Mouse (Mus musculus): ENCODE measurements around the gene Nlrp3.
A peak's percentile ranks its signal among the peaks of the same experiment; 100 is the strongest.
"Not testable (repeated sequence)": the region's sequence is repeated elsewhere in the genome, so short reads cannot be mapped to it uniquely, and the experiment has no call there.

The Nlrp3 gene

GRCm38 (mm10) chr11:59531562-59531961, 9.8 kb upstream of the Nlrp3 start:
- no peak for DNase-seq (ENCODE audit: inconsistent ontology term)

GRCm38 (mm10) chr11:59537218-59538130, 3.9 kb upstream of the Nlrp3 start:
- DNase-seq (ENCODE audit: inconsistent ontology term), result no peak

- no peak for DNase-seq (ENCODE audit: inconsistent ontology term)
These were observed 3.0 kb upstream of the Nlrp3 start for GRCm38 (mm10) chr11:59538387-59538786.

GRCm38 (mm10) chr11:59540123-59540522, 1.2 kb upstream of the Nlrp3 start:
- DNase-seq (ENCODE audit: inconsistent ontology term), result no peak

- DNase-seq (ENCODE audit: inconsistent ontology term), result no peak
These were observed 1.1 kb downstream of the Nlrp3 start for GRCm38 (mm10) chr11:59542442-59542841.

- DNase-seq (ENCODE audit: inconsistent ontology term), result no peak
These were observed 2.0 kb downstream of the Nlrp3 start for GRCm38 (mm10) chr11:59543376-59543775.

GRCm38 (mm10) chr11:59544005-59544404, 2.6 kb downstream of the Nlrp3 start:
- DNase-seq (ENCODE audit: inconsistent ontology term), result no peak

- no peak for DNase-seq (ENCODE audit: inconsistent ontology term)
These were observed 12.8 kb downstream of the Nlrp3 start for GRCm38 (mm10) chr11:59554127-59554526.

GRCm38 (mm10) chr11:59554535-59554934, 13.2 kb downstream of the Nlrp3 start:
- DNase-seq (ENCODE audit: inconsistent ontology term), result no peak

GRCm38 (mm10) chr11:59560906-59561305, 19.5 kb downstream of the Nlrp3 start:
- no peak for DNase-seq (ENCODE audit: inconsistent ontology term)

- no peak for DNase-seq (ENCODE audit: inconsistent ontology term)
These were observed 21.0 kb downstream of the Nlrp3 start for GRCm38 (mm10) chr11:59562336-59562735.

GRCm38 (mm10) chr11:59562837-59563236, 21.5 kb downstream of the Nlrp3 start:
- no peak for DNase-seq (ENCODE audit: inconsistent ontology term)

- DNase-seq (ENCODE audit: inconsistent ontology term), result peak; percentile 4
These were observed 27.9 kb downstream of the Nlrp3 start for GRCm38 (mm10) chr11:59569306-59569705.

GRCm38 (mm10) chr11:59575726-59576125, 34.4 kb downstream of the Nlrp3 start:
- no peak for DNase-seq (ENCODE audit: inconsistent ontology term)

GRCm38 (mm10) chr11:59576135-59576534, 34.8 kb downstream of the Nlrp3 start, which contains the start of gene Olfr222:
Gene Olfr222 (minus strand): TSS chr11:59576235.
- not testable (repeated sequence) for DNase-seq (ENCODE audit: inconsistent ontology term)

- peak; percentile 18 for DNase-seq (ENCODE audit: inconsistent ontology term)
These were observed 43.2 kb downstream of the Nlrp3 start for GRCm38 (mm10) chr11:59584539-59584938.

- DNase-seq (ENCODE audit: inconsistent ontology term), result no peak
These were observed 48.1 kb downstream of the Nlrp3 start for GRCm38 (mm10) chr11:59589496-59589895.

- DNase-seq (ENCODE audit: inconsistent ontology term), result no peak
These were observed 51.8 kb downstream of the Nlrp3 start, which contains the start of gene Olfr223 for GRCm38 (mm10) chr11:59593189-59593588. Gene Olfr223 (minus strand): TSS chr11:59593289.

GRCm38 (mm10) chr11:59596091-59596490, 54.7 kb downstream of the Nlrp3 start:
- DNase-seq (ENCODE audit: inconsistent ontology term), result no peak

GRCm38 (mm10) chr11:59596950-59597349, 55.6 kb downstream of the Nlrp3 start:
- DNase-seq (ENCODE audit: inconsistent ontology term), result no peak

- no peak for DNase-seq (ENCODE audit: inconsistent ontology term)
These were observed 57.8 kb downstream of the Nlrp3 start for GRCm38 (mm10) chr11:59599211-59599610.

GRCm38 (mm10) chr11:59600872-59601271, 59.5 kb downstream of the Nlrp3 start:
- DNase-seq (ENCODE audit: inconsistent ontology term), result peak; percentile 50

GRCm38 (mm10) chr11:59602287-59602686, 60.9 kb downstream of the Nlrp3 start:
- no peak for DNase-seq (ENCODE audit: inconsistent ontology term)

Measured in Muller cell, postnatal 12 days (primary cell).